Mouse (Mus musculus) MEL (cell line): ENCODE data around the gene Ccdc47. TPM values are rescaled to one million over a fixed set of nuclear protein-coding genes. Genes with fewer than 3 reads are reported as not detected.
A peak's percentile ranks its signal among the peaks of the same experiment; 100 is the strongest.

Experiments
- DNase-seq: peaks from one replicate; pipeline ENCODE4 v3.0.0; 2011; ENCODE audit warnings: low read depth, low spot score
- H3K27ac ChIP-seq: 2 replicates; pipeline ENCODE4 v1.5.1; 2012; ENCODE audit warnings: low read depth, mild to moderate bottlenecking, control low read depth, low read length, moderate library complexity; ENCODE audit not compliant: control insufficient read depth
- H3K27me3 ChIP-seq, 2 experiments: fragments of 150-350 bp in 1 of 2; sonication (generic) in 1 of 2; 2 replicates each; pipeline ENCODE4 v1.6.1; 2012; ENCODE audit warnings: low read length in 2 of 2, mild to moderate bottlenecking in 2 of 2, improper control_type of control experiment in 1 of 2, moderate library complexity in 1 of 2; ENCODE audit not compliant: insufficient read depth in 2 of 2, control insufficient read depth in 1 of 2
- H3K36me3 ChIP-seq, 2 experiments: 2 replicates each; pipeline ENCODE4 v1.6.1; 2012 to 2014; ENCODE audit warnings: low read length in 2 of 2, improper control_type of control experiment in 1 of 2, inconsistent platforms in 1 of 2, mild to moderate bottlenecking in 1 of 2; ENCODE audit not compliant: insufficient read depth in 2 of 2, control insufficient read depth in 1 of 2
- H3K4me1 ChIP-seq, 2 experiments: fragments of 150-350 bp in 1 of 2; sonication (generic) in 1 of 2; 2 replicates each; pipeline ENCODE4 v1.6.1; 2012; ENCODE audit warnings: low read length in 2 of 2, improper control_type of control experiment in 1 of 2, mild to moderate bottlenecking in 1 of 2; ENCODE audit not compliant: insufficient read depth in 2 of 2, control insufficient read depth in 1 of 2
- H3K4me3 ChIP-seq, 2 experiments: fragments of 150-350 bp in 1 of 2; sonication (generic) in 1 of 2; 2 replicates each; pipeline ENCODE4 v1.5.1; 2012; ENCODE audit warnings: low read depth in 2 of 2, low read length in 2 of 2, mild to moderate bottlenecking in 2 of 2, moderate library complexity in 2 of 2, control low read depth in 1 of 2, improper control_type of control experiment in 1 of 2; ENCODE audit not compliant: control insufficient read depth in 1 of 2, insufficient read depth in 1 of 2
- H3K79me2 ChIP-seq: 2 replicates; pipeline ENCODE4 v1.6.1; 2012; ENCODE audit warnings: mild to moderate bottlenecking, low read length, moderate library complexity; ENCODE audit not compliant: control insufficient read depth, poor library complexity, insufficient read depth
- H3K9ac ChIP-seq: 2 replicates; pipeline ENCODE4 v1.6.1; 2012; ENCODE audit warnings: low read depth, mild to moderate bottlenecking, control low read depth, low read length, moderate library complexity; ENCODE audit not compliant: control insufficient read depth, poor library complexity, severe bottlenecking
- H3K9me3 ChIP-seq: fragments of 150-350 bp; sonication (generic); replicated peaks from 2 replicates; pipeline ENCODE4 v1.6.1; 2012; ENCODE audit warnings: mild to moderate bottlenecking, low read length, improper control_type of control experiment, moderate library complexity; ENCODE audit not compliant: insufficient read depth
- BHLHE40 ChIP-seq: IDR thresholded peaks from 2 replicates; pipeline ENCODE4 v1.6.1; 2012; ENCODE audit warnings: low read depth, mild to moderate bottlenecking, inconsistent platforms, low read length, improper control_type of control experiment, borderline replicate concordance
- CHD1 ChIP-seq: IDR thresholded peaks from 2 replicates; pipeline ENCODE4 v1.6.1; 2012; ENCODE audit warnings: low read depth, mild to moderate bottlenecking, inconsistent platforms, low read length, improper control_type of control experiment
- CTCF ChIP-seq, 3 experiments: IDR thresholded peaks in 2 of 3; conservative IDR thresholded peaks in 1 of 3; 2 replicates each; pipeline ENCODE4 v1.5.1; 2011 to 2012; ENCODE audit warnings: low read length in 3 of 3, low read depth in 2 of 3, mild to moderate bottlenecking in 2 of 3, improper control_type of control experiment in 1 of 3, inconsistent platforms in 1 of 3, mixed read lengths in 1 of 3, moderate library complexity in 1 of 3; ENCODE audit not compliant: control insufficient read depth in 1 of 3, insufficient read depth in 1 of 3, poor library complexity in 1 of 3, severe bottlenecking in 1 of 3
- ELF1 ChIP-seq: IDR thresholded peaks from 2 replicates; pipeline ENCODE4 v1.6.1; 2014; ENCODE audit warnings: low read depth, mild to moderate bottlenecking, inconsistent platforms, low read length, improper control_type of control experiment, moderate library complexity
- EP300 ChIP-seq, 2 experiments: IDR thresholded peaks; 2 replicates each; pipeline ENCODE4 v1.6.1; 2011; ENCODE audit warnings: improper control_type of control experiment in 2 of 2, low read length in 2 of 2, low read depth in 1 of 2, mild to moderate bottlenecking in 1 of 2
- GATA1 ChIP-seq: IDR thresholded peaks from 2 replicates; pipeline ENCODE4 v1.6.1; 2011; ENCODE audit warnings: low read depth, low read length, improper control_type of control experiment
- HCFC1 ChIP-seq: IDR thresholded peaks from 2 replicates; pipeline ENCODE4 v1.6.1; 2012; ENCODE audit warnings: low read depth, mild to moderate bottlenecking, inconsistent platforms, low read length, improper control_type of control experiment, moderate library complexity
- KAT2A ChIP-seq: conservative IDR thresholded peaks from 2 replicates; pipeline ENCODE4 v1.6.1; 2012; ENCODE audit warnings: low read depth, low read length, improper control_type of control experiment, inconsistent platforms
- MAFK ChIP-seq: IDR thresholded peaks from 2 replicates; pipeline ENCODE4 v1.6.1; 2011; ENCODE audit warnings: low read depth, mild to moderate bottlenecking, low read length, improper control_type of control experiment, borderline replicate concordance
- MXI1 ChIP-seq: IDR thresholded peaks from 2 replicates; pipeline ENCODE4 v1.6.1; 2011; ENCODE audit warnings: mild to moderate bottlenecking, low read depth, low read length, improper control_type of control experiment
- MYB ChIP-seq: IDR thresholded peaks from 2 replicates; pipeline ENCODE4 v1.6.1; 2011; ENCODE audit warnings: mild to moderate bottlenecking, low read depth, low read length, improper control_type of control experiment
- MYC ChIP-seq: IDR thresholded peaks from 2 replicates; pipeline ENCODE4 v1.6.1; 2011; ENCODE audit warnings: low read depth, mild to moderate bottlenecking, low read length, improper control_type of control experiment, moderate library complexity
- NELFE ChIP-seq: IDR thresholded peaks from 2 replicates; pipeline ENCODE4 v1.6.1; 2011; ENCODE audit warnings: low read depth, low read length, improper control_type of control experiment
- NRF1 ChIP-seq: IDR thresholded peaks from 2 replicates; pipeline ENCODE4 v1.6.1; 2014; ENCODE audit warnings: low read depth, mild to moderate bottlenecking, inconsistent platforms, low read length, improper control_type of control experiment, moderate library complexity; ENCODE audit not compliant: poor library complexity, insufficient read depth, severe bottlenecking
- POLR2A ChIP-seq, 2 experiments: IDR thresholded peaks; 2 replicates each; pipeline ENCODE4 v1.6.1; 2011 to 2012; ENCODE audit warnings: low read length in 2 of 2, mild to moderate bottlenecking in 2 of 2, control low read depth in 1 of 2, improper control_type of control experiment in 1 of 2, low read depth in 1 of 2, moderate library complexity in 1 of 2; ENCODE audit not compliant: control insufficient read depth in 1 of 2, insufficient read depth in 1 of 2, poor library complexity in 1 of 2
- POLR2AphosphoS2 ChIP-seq: IDR thresholded peaks from 2 replicates; pipeline ENCODE4 v1.6.1; 2011; ENCODE audit warnings: low read length, improper control_type of control experiment
- POLR2AphosphoS5 ChIP-seq: IDR thresholded peaks from 2 replicates; pipeline ENCODE4 v1.6.1; 2012; ENCODE audit warnings: low read depth, borderline replicate concordance, mild to moderate bottlenecking, inconsistent platforms, low read length, moderate library complexity, mixed read lengths
- RAD21 ChIP-seq: IDR thresholded peaks from 2 replicates; pipeline ENCODE4 v1.6.1; 2011; ENCODE audit warnings: mild to moderate bottlenecking, low read depth, low read length, improper control_type of control experiment
- SIN3A ChIP-seq: IDR thresholded peaks from 2 replicates; pipeline ENCODE4 v1.6.1; 2012; ENCODE audit warnings: low read length, improper control_type of control experiment, inconsistent platforms
- SMC3 ChIP-seq: IDR thresholded peaks from 2 replicates; pipeline ENCODE4 v1.6.1; 2011; ENCODE audit warnings: low read depth, low read length, improper control_type of control experiment
- TAL1 ChIP-seq: IDR thresholded peaks from 2 replicates; pipeline ENCODE4 v1.6.1; 2012; ENCODE audit warnings: mild to moderate bottlenecking, inconsistent platforms, low read length, moderate library complexity, mixed read lengths
- TBP ChIP-seq: IDR thresholded peaks from 2 replicates; pipeline ENCODE4 v1.8.0; 2011; ENCODE audit warnings: low read depth, low read length, improper control_type of control experiment
- USF1 ChIP-seq: IDR thresholded peaks from 2 replicates; pipeline ENCODE4 v1.6.1; 2014; ENCODE audit warnings: low read depth, mild to moderate bottlenecking, inconsistent platforms, low read length, improper control_type of control experiment, moderate library complexity
- ZMIZ1 ChIP-seq: IDR thresholded peaks from 2 replicates; pipeline ENCODE4 v1.6.1; 2012; ENCODE audit warnings: low read depth, mild to moderate bottlenecking, inconsistent platforms, low read length, improper control_type of control experiment, moderate library complexity
- ZNF384 ChIP-seq: IDR thresholded peaks from 2 replicates; pipeline ENCODE4 v1.6.1; 2012; ENCODE audit warnings: low read depth, mild to moderate bottlenecking, inconsistent platforms, low read length, improper control_type of control experiment
- polyA plus RNA-seq, 2 experiments: library from polyadenylated mRNA; stranded (reverse) in 1 of 2; unstranded in 1 of 2; fragments of >175 nt in 1 of 2; fragments of >200 nt in 1 of 2; gene quantifications; 2 replicates each; pipeline versions ENCODE4 v1.2.1 to v1.2.4; 2012; ENCODE audit warnings: low replicate concordance in 2 of 2, low read depth in 1 of 2; ENCODE audit not compliant: insufficient read length in 2 of 2, insufficient read depth in 1 of 2, missing spikeins in 1 of 2
- total RNA-seq: library from RNA; depleted of rRNA; stranded (reverse); fragments of 300-350 nt; gene quantifications from 2 replicates; pipeline ENCODE4 v1.2.3, GENCODE M21; 2012

Ccdc47 gene
- total and polyA plus RNA-seq, 3 experiments: 47.6 to 145 (median 51.6) TPM

DNA sequence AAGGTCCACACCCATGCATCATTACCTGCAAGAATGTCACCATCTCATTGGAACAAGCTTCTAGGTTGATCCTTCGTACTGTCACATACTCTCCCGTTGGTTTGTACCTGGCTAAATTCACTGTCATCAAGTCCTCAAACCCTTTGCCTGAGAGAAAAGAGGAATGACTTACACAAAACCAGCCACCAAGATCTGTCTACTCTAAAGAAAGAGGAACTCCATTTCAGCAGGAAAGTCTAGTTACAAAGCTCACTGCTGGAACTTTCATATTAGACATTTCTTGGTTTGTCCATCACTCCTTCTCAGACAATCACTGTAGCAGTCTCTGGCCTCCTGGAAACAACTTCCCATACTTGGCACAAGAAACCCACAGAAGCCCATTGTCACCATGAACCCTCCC lies 42.9 kb downstream of the Ccdc47 start:
- TF ChIP-seq MYC (0 out of 2 replicates have a peak, but pooled peaks have one; percentile 13), ZNF384 (no peak), MXI1 (0 out of 2 replicates have a peak, but pooled peaks have one; percentile 8), EP300 (IDR thresholded peaks at IDR 0.05; ENCODE audit: low read depth in 1 of 2, low read length in 2 of 2) (0 out of 4 replicates have a peak, but pooled peaks of 1 of the 2 experiments have one; percentile 19)
- Histone ChIP-seq H3K36me3 (peaks cover 0 to 33% of the 10 kb centered on the region in 2 experiments; a peak in 3 of 4 replicates), H3K4me1 (peaks cover 17 to 33% of the 10 kb centered on the region in 2 experiments), H3K4me3 (no peak overlapping the region), H3K9me3 (no peaks in the 10 kb centered on the region), H3K79me2 (no peaks in the 10 kb centered on the region), H3K27ac (0 out of 2 replicates have a peak overlapping the region, but pooled peaks have one; percentile 26), H3K27me3 (no peaks in the 10 kb centered on the region), H3K9ac (no peak overlapping the region)
- peak; percentile 67 for DNase-seq

GRCm38 (mm10) chr11:106170807-106171206 lies 45.3 kb downstream of the Ccdc47 start:
- H3K9ac ChIP-seq: no peak overlapping the region
- no peaks in the 10 kb centered on the region for H3K9me3 ChIP-seq
- no peaks in the 10 kb centered on the region for H3K79me2 ChIP-seq
- peak; percentile 50 for DNase-seq
- no peak for TF ChIP-seq MYC
- TF ChIP-seq TAL1: no peak
- TF ChIP-seq KAT2A: no peak
- TF ChIP-seq SMC3: peak; percentile 48
- TF ChIP-seq CTCF (IDR thresholded peaks at IDR 0.05 in 2 of 3, conservative IDR thresholded peaks at IDR 0.05 in 1 of 3; ENCODE audit: control insufficient read depth in 1 of 3, insufficient read depth in 1 of 3, low read depth in 2 of 3, low read length in 3 of 3, poor library complexity in 1 of 3, severe bottlenecking in 1 of 3): peak; percentile 49 to 63 (median 52)
- no peak for TF ChIP-seq GATA1
- TF ChIP-seq MYB: no peak
- no peak for TF ChIP-seq ZMIZ1
- TF ChIP-seq POLR2A (IDR thresholded peaks at IDR 0.05; ENCODE audit: control insufficient read depth in 1 of 2, insufficient read depth in 1 of 2, low read depth in 1 of 2, low read length in 2 of 2, poor library complexity in 1 of 2): no peak
- TF ChIP-seq ELF1: no peak
- peak; percentile 53 for TF ChIP-seq RAD21
- no peak for TF ChIP-seq TBP
- TF ChIP-seq SIN3A: no peak
- TF ChIP-seq, all 39 proteins: peak for 3
- H3K4me1 ChIP-seq: peaks cover 6 to 14% of the 10 kb centered on the region in 2 experiments; a peak in 3 of 4 replicates
- peaks cover 0 to 11% of the 10 kb centered on the region in 2 experiments; a peak in 2 of 4 replicates for H3K36me3 ChIP-seq
- H3K27me3 ChIP-seq: no peaks in the 10 kb centered on the region
- no peak overlapping the region for H3K27ac ChIP-seq
- no peak overlapping the region for H3K4me3 ChIP-seq

DNA sequence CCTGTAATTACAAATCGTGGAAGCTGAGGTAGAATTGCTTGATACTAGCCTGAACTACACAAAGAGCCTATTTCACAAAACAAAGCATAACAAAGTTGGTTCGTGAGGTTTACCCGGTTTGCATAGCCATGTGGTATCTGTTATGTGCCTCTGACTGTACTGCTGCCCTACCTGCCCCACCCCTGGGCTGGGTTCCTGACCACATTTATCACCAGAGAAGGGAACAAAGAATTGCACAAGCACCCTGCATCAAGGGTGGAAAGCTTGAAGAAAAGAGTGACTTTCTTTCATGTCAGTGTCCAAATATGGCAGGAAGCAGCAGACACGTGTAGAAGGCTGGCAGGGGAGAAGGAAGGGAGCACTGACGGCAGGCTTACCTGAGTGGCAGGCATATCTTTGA lies 48.7 kb downstream of the Ccdc47 start:
- no peaks in the 10 kb centered on the region for H3K27me3 ChIP-seq
- no peak overlapping the region for H3K4me3 ChIP-seq
- H3K9me3 ChIP-seq: no peaks in the 10 kb centered on the region
- no peak for DNase-seq
- peaks cover 1 to 2% of the 10 kb centered on the region in 2 experiments; a peak in 3 of 4 replicates for H3K4me1 ChIP-seq
- no peak overlapping the region for H3K9ac ChIP-seq
- no peak overlapping the region for H3K27ac ChIP-seq
- H3K79me2 ChIP-seq: no peaks in the 10 kb centered on the region
- peaks cover 0 to under 1% of the 10 kb centered on the region in 2 experiments; a peak in 2 of 4 replicates for H3K36me3 ChIP-seq
- TF ChIP-seq HCFC1 (no peak), NRF1 (no peak), MYB (no peak), CTCF (IDR thresholded peaks at IDR 0.05 in 2 of 3, conservative IDR thresholded peaks at IDR 0.05 in 1 of 3; ENCODE audit: control insufficient read depth in 1 of 3, insufficient read depth in 1 of 3, low read depth in 2 of 3, low read length in 3 of 3, poor library complexity in 1 of 3, severe bottlenecking in 1 of 3) (no peak), CHD1 (no peak), POLR2AphosphoS2 (no peak), BHLHE40 (no peak), MAFK (no peak), USF1 (no peak), KAT2A (no peak), MYC (no peak), ELF1 (no peak), POLR2AphosphoS5 (no peak), TAL1 (no peak), NELFE (no peak)
